Mouse (Mus musculus) heart, embryonic 16.5 days (tissue): ENCODE measurements around the gene Tmco1. TPM values are rescaled to one million over a fixed set of nuclear protein-coding genes. Genes with fewer than 3 reads are reported as not detected.
A peak's percentile ranks its signal among the peaks of the same experiment; 100 is the strongest.

Source experiments
- ATAC-seq: fragments of 200-750 bp; cut with Nextera tagmentation; replicated peaks from 2 replicates; pipeline ENCODE4 v1.8.0; 2017; ENCODE audit warnings: moderate number of reproducible peaks; ENCODE audit not compliant: insufficient read depth, low FRiP score; ENCODE audit errors: extremely low read depth
- H3K27ac ChIP-seq: fragments of 300-500 bp; sonication (generic); 2 replicates; pipeline ENCODE4 v1.5.1; 2014; ENCODE audit warnings: mild to moderate bottlenecking, low read length, control low read depth, moderate library complexity
- H3K27me3 ChIP-seq: fragments of 300-500 bp; sonication (generic); 2 replicates; pipeline ENCODE4 v1.6.1; 2014; ENCODE audit warnings: low read length, mixed read lengths; ENCODE audit not compliant: control insufficient read depth, insufficient read depth
- H3K36me3 ChIP-seq: fragments of 300-500 bp; sonication (generic); 2 replicates; pipeline ENCODE4 v1.6.1; 2014; ENCODE audit not compliant: control insufficient read depth, insufficient read depth
- H3K4me1 ChIP-seq: fragments of 300-500 bp; sonication (generic); 2 replicates; pipeline ENCODE4 v1.6.1; 2014; ENCODE audit warnings: low read length, mixed read lengths; ENCODE audit not compliant: control insufficient read depth, insufficient read depth
- H3K4me2 ChIP-seq: fragments of 300-500 bp; sonication (generic); 2 replicates; pipeline ENCODE4 v1.6.1; 2014; ENCODE audit warnings: low read depth, mild to moderate bottlenecking, control low read depth, low read length
- H3K4me3 ChIP-seq: fragments of 300-500 bp; sonication (generic); 2 replicates; pipeline ENCODE4 v1.5.1; 2014; ENCODE audit warnings: mild to moderate bottlenecking, control low read depth, low read length
- H3K9ac ChIP-seq: fragments of 300-500 bp; sonication (generic); 2 replicates; pipeline ENCODE4 v1.6.1; 2014; ENCODE audit warnings: low read length, control low read depth
- H3K9me3 ChIP-seq: fragments of 300-500 bp; sonication (generic); replicated peaks from 2 replicates; pipeline ENCODE4 v1.6.1; 2016; ENCODE audit warnings: low read length; ENCODE audit not compliant: control insufficient read depth
- WGBS: fragments of 180-500 bp; shearing (Covaris S2); extraction: QIAGEN DNeasy Blood & Tissue Kit; methylation state at CpG from one replicate; pipeline ENCODE4 v1.1.7; 2014; 5-methylcytosine and 5-hydroxymethylcytosine counted together
- polyA plus RNA-seq: library from polyadenylated mRNA; unstranded; fragments of >200 nt; fragmentation: Nextera tagmentation; extraction: Ambion mirVana; gene quantifications from 2 replicates; pipeline ENCODE4 v1.2.1, GENCODE M21; 2015

The Tmco1 gene
- polyA plus RNA-seq, 1 experiment from 2014 or later: 99.1 TPM

DNA sequence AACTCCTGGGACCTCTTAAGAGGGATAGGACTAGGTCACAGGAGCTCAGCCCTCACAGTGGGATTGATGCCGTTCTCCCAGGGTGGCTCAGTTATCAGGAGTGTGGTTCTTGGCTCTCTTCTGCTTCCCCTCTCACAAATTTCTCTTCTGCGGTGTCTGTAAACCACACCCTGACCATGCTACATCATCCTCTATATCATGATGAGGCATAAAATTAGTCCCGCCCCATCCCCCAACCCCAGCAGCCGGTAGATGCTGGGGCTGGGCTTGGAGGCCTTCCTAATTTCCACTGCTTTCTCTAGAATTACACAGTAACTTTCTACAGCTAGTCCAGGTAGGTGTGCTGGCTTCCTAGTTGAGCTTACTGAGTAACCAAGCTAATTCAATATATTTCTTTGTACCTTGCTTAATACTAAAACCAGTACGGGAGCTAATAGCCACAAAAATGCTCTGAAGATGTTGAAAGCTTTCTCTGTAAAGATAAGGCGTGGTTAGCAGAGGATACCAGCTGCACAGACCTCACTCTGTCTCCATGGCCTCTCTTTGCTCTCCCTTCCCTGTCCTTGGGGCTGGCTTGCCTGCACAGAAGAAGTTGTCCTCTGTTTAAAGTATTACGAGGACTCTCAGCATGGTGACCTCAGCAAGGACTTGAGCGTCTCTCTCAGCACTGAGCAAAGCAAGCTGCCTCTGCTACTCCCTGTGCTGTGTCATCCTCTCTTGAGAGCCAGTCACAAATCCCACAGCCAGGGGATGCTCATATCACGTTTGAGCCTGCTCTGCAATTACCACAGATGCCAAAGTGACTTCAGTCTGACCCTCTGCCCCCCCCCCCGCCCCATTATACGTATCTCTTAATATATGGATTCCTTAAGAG, 19.3 kb upstream of the Tmco1 start:
- peaks cover 5% of the 10 kb centered on the region for H3K27me3 ChIP-seq
- H3K4me2 ChIP-seq: no peak overlapping the region
- H3K4me3 ChIP-seq: no peak overlapping the region
- no peaks in the 10 kb centered on the region for H3K36me3 ChIP-seq
- peaks cover 12% of the 10 kb centered on the region for H3K4me1 ChIP-seq
- no peak overlapping the region for H3K27ac ChIP-seq
- no peak for ATAC-seq
- H3K9ac ChIP-seq: no peak overlapping the region
- WGBS: 37% methylated on average over 11 of the region's 11 CpGs
- H3K9me3 ChIP-seq: no peaks in the 10 kb centered on the region

GRCm38 (mm10) chr1:167289567-167290262, 18.5 kb upstream of the Tmco1 start:
- H3K9me3 ChIP-seq: no peaks in the 10 kb centered on the region
- WGBS: 11% methylated on average over 11 of the region's 11 CpGs
- H3K9ac ChIP-seq: no peak overlapping the region; the same call in 1 of the 2 replicates
- H3K36me3 ChIP-seq: no peaks in the 10 kb centered on the region
- peaks cover 12% of the 10 kb centered on the region for H3K4me1 ChIP-seq
- H3K4me2 ChIP-seq: peak overlapping the region; percentile 9; the same call in 1 of the 2 replicates
- H3K27ac ChIP-seq: no peak overlapping the region
- H3K27me3 ChIP-seq: peaks cover 5% of the 10 kb centered on the region
- H3K4me3 ChIP-seq: no peak overlapping the region
- ATAC-seq: no peak

DNA sequence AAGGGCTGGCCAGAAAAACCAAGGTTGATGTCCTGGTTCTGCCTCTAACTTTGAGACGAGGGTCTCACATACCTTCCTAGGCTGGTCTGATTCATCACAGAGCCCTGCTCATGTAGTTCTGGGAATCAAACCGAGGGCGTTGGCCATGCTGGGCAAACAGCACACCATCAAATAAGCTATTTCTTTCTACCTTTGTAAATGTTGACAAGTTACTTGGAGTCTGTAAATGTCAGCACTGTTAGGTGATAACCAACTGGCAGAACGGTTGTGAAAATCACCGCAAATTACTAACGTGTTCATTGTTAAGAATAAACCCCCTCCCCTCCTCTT, 17.9 kb upstream of the Tmco1 start:
- H3K4me1 ChIP-seq: peaks cover 12% of the 10 kb centered on the region
- H3K9ac ChIP-seq: no peak overlapping the region; the same call in 1 of the 2 replicates
- ATAC-seq: no peak
- H3K27ac ChIP-seq: no peak overlapping the region
- no peaks in the 10 kb centered on the region for H3K9me3 ChIP-seq
- H3K36me3 ChIP-seq: no peaks in the 10 kb centered on the region
- no peak overlapping the region for H3K4me3 ChIP-seq
- H3K27me3 ChIP-seq: peaks cover 5% of the 10 kb centered on the region
- WGBS: 35% methylated on average over 6 of the region's 6 CpGs
- H3K4me2 ChIP-seq: peak overlapping the region; percentile 9; the same call in 1 of the 2 replicates

- H3K27me3 ChIP-seq: peaks cover 5% of the 10 kb centered on the region
- H3K27ac ChIP-seq: no peak overlapping the region
- no peak for ATAC-seq
- no peak overlapping the region for H3K4me2 ChIP-seq
- no peak overlapping the region for H3K4me3 ChIP-seq
- 81% methylated on average over 8 of the region's 8 CpGs for WGBS
- H3K4me1 ChIP-seq: peaks cover 9% of the 10 kb centered on the region
- H3K9ac ChIP-seq: no peak overlapping the region
- no peaks in the 10 kb centered on the region for H3K36me3 ChIP-seq
- no peaks in the 10 kb centered on the region for H3K9me3 ChIP-seq
These were observed 16.6 kb upstream of the Tmco1 start for GRCm38 (mm10) chr1:167291610-167292009.

- Histone ChIP-seq H3K27me3 (peaks cover 5% of the 10 kb centered on the region), H3K4me1 (peaks cover 9% of the 10 kb centered on the region), H3K36me3 (no peaks in the 10 kb centered on the region), H3K4me3 (no peak overlapping the region), H3K9me3 (no peaks in the 10 kb centered on the region), H3K4me2 (peak overlapping the region; percentile 26; the same call in 1 of the 2 replicates), H3K27ac (no peak overlapping the region), H3K9ac (no peak overlapping the region)
- no peak for ATAC-seq
- WGBS: 14% methylated on average over 11 of the region's 11 CpGs
These were observed 15.7 kb upstream of the Tmco1 start for GRCm38 (mm10) chr1:167292447-167292846.

DNA sequence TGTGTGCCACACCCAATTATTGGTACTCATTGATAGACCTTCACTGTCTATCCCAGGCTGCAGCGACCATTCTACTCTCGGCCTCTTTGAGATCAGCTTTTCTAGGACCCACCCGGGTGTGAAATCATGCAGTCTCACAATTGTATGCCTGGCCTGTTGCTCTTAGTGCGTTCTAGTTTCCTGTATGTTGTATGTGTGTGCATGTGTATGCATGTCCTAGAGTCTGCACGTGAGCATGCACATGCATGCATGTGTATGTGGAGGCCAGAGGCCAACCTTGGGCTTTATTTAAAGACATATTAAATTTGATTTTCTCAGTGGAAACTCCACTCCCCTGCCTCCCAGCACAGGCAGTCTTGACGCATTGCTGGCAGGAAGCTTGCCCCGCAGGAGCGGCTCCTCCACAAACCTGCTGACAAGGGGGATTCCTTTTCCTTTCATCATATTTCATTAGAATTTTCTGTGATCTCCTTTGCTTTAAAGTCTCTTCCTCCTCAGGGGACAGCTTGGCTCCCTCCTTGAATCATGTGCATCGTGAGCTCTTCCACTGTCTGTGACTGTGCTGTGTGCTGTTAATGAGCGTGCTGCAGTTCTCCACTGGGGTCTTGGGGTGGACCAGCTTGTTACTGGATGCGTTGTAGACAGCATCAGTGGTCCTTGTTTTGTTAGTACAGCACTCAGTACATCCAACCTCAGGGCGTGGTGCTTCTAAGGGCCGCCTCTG, 12.3 kb upstream of the Tmco1 start:
- no peak for ATAC-seq
- WGBS: 70% methylated on average over 13 of the region's 13 CpGs

GRCm38 (mm10) chr1:167300122-167300521, 8.1 kb upstream of the Tmco1 start:
- H3K4me2 ChIP-seq: no peak overlapping the region

More for the DNA sequence above, 12.3 kb upstream of the Tmco1 start:
- Histone ChIP-seq H3K36me3 (no peaks in the 10 kb centered on the region), H3K27ac (no peak overlapping the region), H3K4me2 (no peak overlapping the region), H3K9me3 (no peaks in the 10 kb centered on the region), H3K4me1 (peaks cover 4% of the 10 kb centered on the region; the same call in 1 of the 2 replicates), H3K4me3 (no peak overlapping the region), H3K27me3 (no peaks in the 10 kb centered on the region), H3K9ac (no peak overlapping the region)

GRCm38 (mm10) chr1:167305501-167306137, 2.6 kb upstream of the Tmco1 start:
- no peak for ATAC-seq
- Histone ChIP-seq H3K4me3 (no peak overlapping the region), H3K27me3 (no peaks in the 10 kb centered on the region)

More at GRCm38 (mm10) chr1:167300122-167300521, 8.1 kb upstream of the Tmco1 start:
- H3K9me3 ChIP-seq: no peaks in the 10 kb centered on the region
- H3K27me3 ChIP-seq: no peaks in the 10 kb centered on the region
- no peaks in the 10 kb centered on the region for H3K4me1 ChIP-seq
- no peak overlapping the region for H3K9ac ChIP-seq
- H3K4me3 ChIP-seq: no peak overlapping the region
- no peak overlapping the region for H3K27ac ChIP-seq
- 69% methylated on average over 2 of the region's 2 CpGs for WGBS
- ATAC-seq: no peak
- no peaks in the 10 kb centered on the region for H3K36me3 ChIP-seq

More at GRCm38 (mm10) chr1:167305501-167306137, 2.6 kb upstream of the Tmco1 start:
- Histone ChIP-seq H3K9me3 (no peaks in the 10 kb centered on the region), H3K36me3 (peaks cover 2% of the 10 kb centered on the region; the same call in 1 of the 2 replicates), H3K27ac (no peak overlapping the region), H3K9ac (no peak overlapping the region), H3K4me2 (no peak overlapping the region), H3K4me1 (peaks cover 8% of the 10 kb centered on the region)
- 61% methylated on average over 7 of the region's 7 CpGs for WGBS
